Mouse (Mus musculus): ENCODE results near the gene Por.

Gene Por

GRCm38 (mm10) chr5:135703431-135703830 is 33.6 kb downstream of the Por start:
- DNase-seq: no peak

- DNase-seq: no peak
These were observed 35.5 kb downstream of the Por start for GRCm38 (mm10) chr5:135705383-135705782.

- DNase-seq: no peak
These were observed 37.2 kb downstream of the Por start for GRCm38 (mm10) chr5:135707039-135707438.

GRCm38 (mm10) chr5:135707855-135708254 is 38.0 kb downstream of the Por start:
- DNase-seq: no peak

GRCm38 (mm10) chr5:135709716-135710115 is 39.9 kb downstream of the Por start:
- DNase-seq: no peak

- no peak for DNase-seq
These were observed 40.9 kb downstream of the Por start for GRCm38 (mm10) chr5:135710599-135711214.

- no peak for DNase-seq
These were observed 41.9 kb downstream of the Por start for GRCm38 (mm10) chr5:135711582-135712355.

GRCm38 (mm10) chr5:135712803-135713202 is 43.0 kb downstream of the Por start:
- no peak for DNase-seq

GRCm38 (mm10) chr5:135713441-135714218 is 43.8 kb downstream of the Por start:
- peak; percentile 71 for DNase-seq

- peak; percentile 51 for DNase-seq
These were observed 45.8 kb downstream of the Por start for GRCm38 (mm10) chr5:135715624-135716023.

GRCm38 (mm10) chr5:135719586-135720120 is 49.8 kb downstream of the Por start:
- no peak for DNase-seq

- DNase-seq: no peak
These were observed 50.3 kb downstream of the Por start for GRCm38 (mm10) chr5:135720121-135720520.

GRCm38 (mm10) chr5:135721076-135721475 is 51.2 kb downstream of the Por start:
- DNase-seq: no peak

- no peak for DNase-seq
These were observed 52.3 kb downstream of the Por start for GRCm38 (mm10) chr5:135722121-135722520.

GRCm38 (mm10) chr5:135723165-135723751 is 53.4 kb downstream of the Por start:
- DNase-seq: no peak

- no peak for DNase-seq
These were observed 54.9 kb downstream of the Por start for GRCm38 (mm10) chr5:135724536-135725322.

GRCm38 (mm10) chr5:135725391-135725841 is 55.6 kb downstream of the Por start:
- no peak for DNase-seq

GRCm38 (mm10) chr5:135725991-135726390 is 56.2 kb downstream of the Por start:
- DNase-seq: no peak

GRCm38 (mm10) chr5:135726641-135727346 is 57.0 kb downstream of the Por start:
- DNase-seq: no peak

GRCm38 (mm10) chr5:135727871-135728270 is 58.0 kb downstream of the Por start:
- DNase-seq: no peak

GRCm38 (mm10) chr5:135728361-135728760 is 58.5 kb downstream of the Por start:
- DNase-seq: no peak

All from thymus, postnatal 14 days (tissue).